Comparison of ENCODE assay signal across 8 mouse cellular contexts in the genomic region with DNA sequence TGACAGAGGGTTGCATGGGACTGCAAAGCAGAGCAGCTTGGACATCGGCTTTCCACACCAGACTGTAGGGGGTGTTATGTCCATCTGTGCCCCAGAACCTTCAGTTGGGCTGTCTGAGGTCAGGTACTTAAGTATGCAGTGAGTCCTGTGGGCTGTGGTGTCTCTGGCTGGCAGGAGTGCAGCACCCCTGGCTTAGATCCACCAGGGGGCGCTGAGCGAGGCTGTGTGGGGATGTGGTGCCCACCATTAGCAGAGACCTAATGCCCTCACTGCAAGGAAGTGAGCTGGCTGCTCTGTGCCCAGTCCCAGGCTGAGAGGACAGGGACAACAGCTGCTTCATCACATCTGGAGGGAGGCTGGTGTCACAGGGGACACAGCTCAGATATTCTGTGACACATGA.
DNase-seq lines count a peak whose midpoint lies in the region; ATAC-seq and TF ChIP-seq lines count a peak whose summit lies in the region.

No protein-coding gene starts in this region.

- no peak for TF ChIP-seq EP300 in stomach, postnatal 0 days (optimal IDR thresholded peaks at IDR 0.05)

- DNase-seq in cerebellum, adult 11 months, result peak; percentile 47
- DNase-seq in urinary bladder, postnatal 25 days (ENCODE audit: low spot score), result peak; percentile 28
- no peak for DNase-seq in urinary bladder, postnatal 36 days (ENCODE audit: low spot score in 2 of 2)
- DNase-seq in stomach, postnatal 0 days (ENCODE audit: low spot score), result peak; percentile 65

- H3K4me2 ChIP-seq in kidney, embryonic 15.5 days, result no peak overlapping the region
- no peak overlapping the region for H3K4me2 ChIP-seq in stomach, postnatal 0 days (replicated peaks; ENCODE audit: low read depth)

- TF ChIP-seq POLR2A in embryonic fibroblast, embryonic 13.5 days (IDR thresholded peaks at IDR 0.05; ENCODE audit: low read depth, low read length), result no peak

- H3K9me3 ChIP-seq in kidney, embryonic 15.5 days (replicated peaks), result no peaks in the 10 kb centered on the region
- H3K9me3 ChIP-seq in stomach, postnatal 0 days (ENCODE audit: control insufficient read depth, low read length), result no peaks in the 10 kb centered on the region

- TF ChIP-seq CTCF in embryonic fibroblast, embryonic 13.5 days (IDR thresholded peaks at IDR 0.05; ENCODE audit: borderline replicate concordance, insufficient read depth, low read length), result peak; percentile 57
- TF ChIP-seq CTCF in stomach, postnatal 0 days (IDR thresholded peaks at IDR 0.05; ENCODE audit: low read depth), result peak; percentile 77

- H3K4me3 ChIP-seq in embryonic fibroblast, embryonic 13.5 days (ENCODE audit: insufficient read depth, low read length), result no peak overlapping the region
- H3K4me3 ChIP-seq in kidney, embryonic 15.5 days (replicated peaks), result no peak overlapping the region
- H3K4me3 ChIP-seq in stomach, postnatal 0 days (ENCODE audit: low read depth, low read length), result no peak overlapping the region

- ATAC-seq in cerebellum, adult (ENCODE audit: insufficient number of reproducible peaks, low FRiP score, low TSS enrichment), result no peak
- ATAC-seq in kidney, embryonic 15.5 days (replicated peaks; ENCODE audit: low FRiP score), result 0 out of 2 replicates have a peak, but pooled peaks have one; percentile 33
- ATAC-seq in megakaryocyte, adult 5-6 weeks (ENCODE audit: poor library complexity, severe bottlenecking), result peak; percentile 76
- ATAC-seq in stomach, postnatal 0 days (ENCODE audit: low FRiP score, low TSS enrichment), result 0 out of 2 replicates have a peak, but pooled peaks have one; percentile 20

- H3K9ac ChIP-seq in kidney, embryonic 15.5 days, result no peak overlapping the region
- H3K9ac ChIP-seq in stomach, postnatal 0 days (ENCODE audit: low read length), result no peak overlapping the region

- H3K4me1 ChIP-seq in embryonic fibroblast, embryonic 13.5 days (ENCODE audit: control insufficient read depth, insufficient read depth, low read length), result no peaks in the 10 kb centered on the region; the same call in none of the 2 replicates
- H3K4me1 ChIP-seq in kidney, embryonic 15.5 days, result peaks cover 35% of the 10 kb centered on the region
- peaks cover 3% of the 10 kb centered on the region; the same call in 1 of the 2 replicates for H3K4me1 ChIP-seq in stomach, postnatal 0 days (replicated peaks; ENCODE audit: control insufficient read depth, insufficient read depth)

- no peaks in the 10 kb centered on the region for H3K27me3 ChIP-seq in kidney, embryonic 15.5 days
- no peaks in the 10 kb centered on the region for H3K27me3 ChIP-seq in stomach, postnatal 0 days (ENCODE audit: control insufficient read depth, insufficient read depth, low read length)

- no peaks in the 10 kb centered on the region for H3K36me3 ChIP-seq in kidney, embryonic 15.5 days
- no peaks in the 10 kb centered on the region for H3K36me3 ChIP-seq in stomach, postnatal 0 days (ENCODE audit: control insufficient read depth, insufficient read depth, low read length)

- 18% methylated on average over 3 of the region's 3 CpGs for WGBS in kidney, embryonic 15.5 days
- 11% methylated on average over 3 of the region's 3 CpGs for WGBS in stomach, postnatal 0 days

- H3K27ac ChIP-seq in embryonic fibroblast, embryonic 13.5 days (ENCODE audit: insufficient read depth, low read length), result no peak overlapping the region
- H3K27ac ChIP-seq in kidney, embryonic 15.5 days, result no peak overlapping the region
- no peak overlapping the region for H3K27ac ChIP-seq in stomach, postnatal 0 days (replicated peaks)

Comparison
In these comparisons a context has a peak if more than half of its experiments do, and no peak if none do; other contexts are left out.
1. DNase-seq: peak in cerebellum, adult 11 months (single experiment), urinary bladder, postnatal 25 days (single experiment) and stomach, postnatal 0 days (single experiment); none in urinary bladder, postnatal 36 days (0 of 2).